Mouse (Mus musculus) midbrain, embryonic 13.5 days (tissue): ENCODE results near the gene Snx13. TPM values are rescaled to one million over a fixed set of nuclear protein-coding genes. Genes with fewer than 3 reads are reported as not detected.

Experiments
- ATAC-seq: fragments of 200-750 bp; cut with Nextera tagmentation; 2 replicates; pipeline ENCODE4 v1.8.0; 2017; ENCODE audit warnings: mild to moderate bottlenecking, moderate TSS enrichment, moderate library complexity
- H3K27ac ChIP-seq: fragments of 300-500 bp; sonication (generic); 2 replicates; pipeline ENCODE4 v1.5.1; 2015; ENCODE audit warnings: inconsistent platforms, mild to moderate bottlenecking, moderate library complexity
- H3K27me3 ChIP-seq: fragments of 300-500 bp; sonication (generic); 2 replicates; pipeline ENCODE4 v1.6.1; 2015; ENCODE audit warnings: mild to moderate bottlenecking, inconsistent platforms
- H3K36me3 ChIP-seq: fragments of 300-500 bp; sonication (generic); 2 replicates; pipeline ENCODE4 v1.6.1; 2015; ENCODE audit warnings: mild to moderate bottlenecking, inconsistent platforms
- H3K4me1 ChIP-seq: fragments of 300-500 bp; sonication (generic); replicated peaks from 2 replicates; pipeline ENCODE4 v1.6.1; 2015; ENCODE audit warnings: inconsistent platforms
- H3K4me2 ChIP-seq: fragments of 300-500 bp; sonication (generic); replicated peaks from 2 replicates; pipeline ENCODE4 v1.6.1; 2015; ENCODE audit warnings: moderate library complexity, mild to moderate bottlenecking, inconsistent platforms
- H3K4me3 ChIP-seq: fragments of 300-500 bp; sonication (generic); replicated peaks from 2 replicates; pipeline ENCODE4 v1.5.1; 2015; ENCODE audit warnings: mild to moderate bottlenecking, inconsistent platforms
- H3K9ac ChIP-seq: fragments of 300-500 bp; sonication (generic); replicated peaks from 2 replicates; pipeline ENCODE4 v1.6.1; 2015; ENCODE audit warnings: mild to moderate bottlenecking, inconsistent platforms
- H3K9me3 ChIP-seq: fragments of 300-500 bp; sonication (generic); 2 replicates; pipeline ENCODE4 v1.6.1; 2016; ENCODE audit warnings: mild to moderate bottlenecking, inconsistent platforms
- WGBS: fragments of 180-500 bp; shearing (Covaris S2); methylation state at CpG from one replicate; pipeline ENCODE4 v1.1.7; 2015; 5-methylcytosine and 5-hydroxymethylcytosine counted together
- polyA plus RNA-seq: library from polyadenylated mRNA; unstranded; fragments of >200 nt; fragmentation: Nextera tagmentation; extraction: Ambion mirVana; gene quantifications from 2 replicates; pipeline ENCODE4 v1.2.1, GENCODE M21; 2015

Gene Snx13
- polyA plus RNA-seq, 1 experiment from 2014 or later = 23.3 TPM

DNA sequence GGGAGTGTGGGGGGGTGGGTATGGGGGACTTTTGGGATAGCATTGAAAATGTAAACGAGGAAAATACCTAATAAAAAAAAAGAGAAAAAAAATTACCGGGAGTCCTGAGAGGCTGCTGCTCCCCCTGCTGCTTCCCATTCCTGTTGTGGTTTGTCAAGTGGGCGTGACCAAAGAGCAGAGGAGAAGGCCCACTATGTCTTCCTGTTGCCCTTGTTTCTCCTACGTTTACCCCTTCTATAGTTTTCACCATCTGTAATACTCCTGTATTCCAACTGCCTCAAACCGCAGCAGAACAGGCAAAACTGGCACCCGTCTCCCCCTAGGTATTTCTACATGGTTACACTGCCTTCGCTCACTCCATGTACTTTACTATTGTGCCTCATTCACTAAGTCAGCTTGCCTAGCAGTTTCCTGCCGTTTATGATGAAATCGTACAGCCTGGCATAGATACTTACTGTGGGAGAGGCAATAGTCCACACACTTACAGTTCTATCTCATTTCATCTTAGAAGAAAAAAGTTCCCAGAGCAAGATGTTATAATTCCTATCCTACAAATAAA is 28.2 kb upstream of the Snx13 start:
- ATAC-seq = no peak
- Histone ChIP-seq H3K9ac (no peak overlapping the region), H3K27ac (no peak overlapping the region), H3K4me1 (no peaks in the 10 kb centered on the region; the same call in 1 of the 2 replicates), H3K9me3 (no peaks in the 10 kb centered on the region), H3K4me3 (no peak overlapping the region), H3K27me3 (0 out of 2 replicates have a peak, but pooled peaks cover 6% of the 10 kb centered on the region), H3K4me2 (no peak overlapping the region), H3K36me3 (no peaks in the 10 kb centered on the region)
- 86% methylated on average over 9 of the region's 9 CpGs for WGBS

GRCm38 (mm10) chr12:35021285-35021684 is 25.7 kb upstream of the Snx13 start:
- ATAC-seq = no peak
- no peak overlapping the region for H3K9ac ChIP-seq
- 89% methylated on average over 9 of the region's 9 CpGs for WGBS

DNA sequence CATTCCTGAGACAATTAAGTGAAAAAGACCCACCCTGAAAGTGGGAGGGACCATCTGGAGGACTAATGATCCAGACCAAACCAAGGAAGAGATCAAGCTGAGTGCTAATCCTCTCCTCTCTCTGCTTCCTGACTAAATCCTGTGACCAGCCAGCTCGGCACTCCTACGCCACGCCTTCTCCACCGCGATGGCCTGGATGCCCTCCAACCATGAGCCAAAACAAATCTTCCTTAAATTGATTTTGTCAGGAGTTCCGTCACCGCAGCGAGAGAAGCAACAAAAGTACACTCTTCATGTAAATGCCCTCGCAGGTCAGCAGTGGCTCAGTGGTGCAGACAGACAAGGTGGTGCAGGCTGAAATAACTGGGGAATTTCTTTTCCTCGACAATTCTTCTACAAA is 24.9 kb upstream of the Snx13 start:
- Histone ChIP-seq H3K4me2 (no peak overlapping the region), H3K4me3 (no peak overlapping the region), H3K27me3 (no peaks in the 10 kb centered on the region), H3K36me3 (no peaks in the 10 kb centered on the region), H3K9ac (no peak overlapping the region), H3K9me3 (no peaks in the 10 kb centered on the region), H3K27ac (no peak overlapping the region), H3K4me1 (no peaks in the 10 kb centered on the region; the same call in 1 of the 2 replicates)
- ATAC-seq = no peak
- 44% methylated on average over 10 of the region's 10 CpGs for WGBS

More at GRCm38 (mm10) chr12:35021285-35021684, 25.7 kb upstream of the Snx13 start:
- Histone ChIP-seq H3K27me3 (no peaks in the 10 kb centered on the region), H3K36me3 (no peaks in the 10 kb centered on the region), H3K4me3 (no peak overlapping the region), H3K4me2 (no peak overlapping the region), H3K27ac (no peak overlapping the region), H3K4me1 (no peaks in the 10 kb centered on the region; the same call in 1 of the 2 replicates), H3K9me3 (no peaks in the 10 kb centered on the region)

GRCm38 (mm10) chr12:35025916-35026432 is 21.0 kb upstream of the Snx13 start:
- H3K9ac ChIP-seq = no peak overlapping the region
- ATAC-seq = no peak
- WGBS = 64% methylated on average over 4 of the region's 4 CpGs

GRCm38 (mm10) chr12:35027533-35027932 is 19.5 kb upstream of the Snx13 start:
- no peak overlapping the region for H3K4me3 ChIP-seq

More at GRCm38 (mm10) chr12:35025916-35026432, 21.0 kb upstream of the Snx13 start:
- Histone ChIP-seq H3K4me2 (no peak overlapping the region), H3K27me3 (no peaks in the 10 kb centered on the region), H3K4me3 (no peak overlapping the region), H3K36me3 (no peaks in the 10 kb centered on the region), H3K27ac (no peak overlapping the region), H3K4me1 (no peaks in the 10 kb centered on the region; the same call in 1 of the 2 replicates), H3K9me3 (no peaks in the 10 kb centered on the region)

DNA sequence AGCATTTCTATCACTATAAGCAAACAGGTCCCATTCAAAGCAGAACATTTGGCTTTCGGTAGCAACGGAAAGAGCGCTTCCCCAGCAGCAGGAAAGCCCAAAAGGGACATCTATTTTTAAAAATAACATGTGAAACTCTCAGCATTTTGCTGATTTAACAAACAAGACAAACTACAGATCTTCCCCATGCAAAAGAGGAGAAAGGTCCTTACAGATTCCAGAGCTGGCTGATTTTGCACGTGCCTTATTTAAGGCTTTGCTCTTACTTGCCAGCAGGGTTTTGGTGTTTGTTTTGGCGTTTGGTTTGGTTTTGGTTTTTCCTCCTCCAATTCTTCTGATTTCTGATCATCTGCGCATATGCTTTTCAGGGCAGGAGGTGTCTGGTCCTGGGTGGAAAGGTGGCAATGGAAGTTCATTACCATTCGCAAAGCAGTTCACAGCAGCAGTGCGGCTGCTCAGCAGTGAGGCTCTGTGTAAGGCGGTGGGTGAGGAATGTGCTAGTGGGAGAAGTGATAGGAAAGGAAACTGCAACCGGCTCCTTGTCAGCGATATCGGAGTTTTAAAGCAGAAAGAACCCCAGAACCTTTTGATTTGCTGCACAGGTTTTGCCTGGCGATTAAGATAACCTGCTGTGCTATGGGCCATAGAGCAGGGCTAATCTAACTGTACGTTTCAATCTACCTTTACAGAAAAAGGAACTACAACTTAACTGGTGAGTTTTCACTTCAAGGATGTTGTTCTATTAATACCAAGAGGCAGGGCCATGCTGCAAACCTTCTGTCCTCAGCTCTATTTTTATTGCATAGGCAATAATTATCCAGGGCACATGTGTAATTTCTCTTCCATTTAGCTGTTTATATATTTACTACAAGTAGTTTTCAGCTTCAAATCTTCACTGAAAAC is 8.1 kb upstream of the Snx13 start:
- H3K4me3 ChIP-seq = no peak overlapping the region
- H3K4me2 ChIP-seq = no peak overlapping the region; the same call in 1 of the 2 replicates
- no peaks in the 10 kb centered on the region for H3K36me3 ChIP-seq
- 37% methylated on average over 14 of the region's 14 CpGs for WGBS
- H3K4me1 ChIP-seq = no peaks in the 10 kb centered on the region
- H3K9me3 ChIP-seq = no peaks in the 10 kb centered on the region
- no peak for ATAC-seq
- no peak overlapping the region for H3K27ac ChIP-seq
- no peaks in the 10 kb centered on the region for H3K27me3 ChIP-seq
- no peak overlapping the region for H3K9ac ChIP-seq

More at GRCm38 (mm10) chr12:35027533-35027932, 19.5 kb upstream of the Snx13 start:
- Histone ChIP-seq H3K9me3 (no peaks in the 10 kb centered on the region), H3K27me3 (no peaks in the 10 kb centered on the region), H3K27ac (no peak overlapping the region), H3K4me1 (no peaks in the 10 kb centered on the region), H3K36me3 (no peaks in the 10 kb centered on the region), H3K4me2 (no peak overlapping the region), H3K9ac (no peak overlapping the region)
- ATAC-seq = no peak
- WGBS = 42% methylated on average over 1 of the region's 1 CpGs

DNA sequence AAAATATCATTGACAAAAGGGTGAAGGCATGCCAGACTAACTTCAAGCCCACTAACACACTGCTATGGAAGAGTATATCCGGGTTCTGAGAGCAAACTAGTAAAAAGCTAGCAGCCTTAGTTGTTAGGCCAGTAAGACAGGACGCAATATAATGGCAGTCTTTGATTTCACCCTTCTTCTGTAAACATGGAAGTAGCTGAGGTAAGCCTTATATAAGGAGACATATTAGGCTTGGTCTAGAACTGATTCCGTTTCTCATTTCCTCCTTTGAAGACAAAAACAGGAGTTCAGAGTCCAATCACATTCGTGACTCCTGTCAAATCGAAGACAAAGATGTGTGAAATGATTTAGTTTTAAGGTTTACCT is 7.4 kb upstream of the Snx13 start:
- H3K9ac ChIP-seq = no peak overlapping the region
- H3K27ac ChIP-seq = no peak overlapping the region
- H3K9me3 ChIP-seq = no peaks in the 10 kb centered on the region
- H3K4me2 ChIP-seq = no peak overlapping the region
- WGBS = 85% methylated on average over 5 of the region's 5 CpGs
- ATAC-seq = no peak
- no peaks in the 10 kb centered on the region for H3K36me3 ChIP-seq
- no peaks in the 10 kb centered on the region for H3K27me3 ChIP-seq
- H3K4me3 ChIP-seq = no peak overlapping the region
- no peaks in the 10 kb centered on the region for H3K4me1 ChIP-seq

DNA sequence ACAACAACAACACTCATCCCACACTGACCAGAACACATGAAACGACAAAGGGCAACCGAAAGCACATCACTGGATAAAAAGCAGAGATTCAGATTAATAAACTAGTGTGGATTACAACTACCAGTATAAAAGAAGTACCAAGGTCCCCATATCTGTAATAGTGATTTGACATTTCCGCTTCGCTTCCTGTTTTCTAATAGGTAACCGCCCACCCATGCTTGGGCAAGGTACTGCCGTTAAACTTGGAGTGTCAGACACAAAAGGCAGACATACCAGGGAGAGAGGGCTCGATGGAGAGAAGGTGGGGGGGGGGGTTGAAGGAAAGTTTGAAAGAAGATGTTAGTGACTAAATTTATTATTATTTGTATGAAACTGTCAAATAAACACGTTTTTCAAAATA is 5.0 kb upstream of the Snx13 start:
- no peak overlapping the region for H3K9ac ChIP-seq
- no peaks in the 10 kb centered on the region for H3K4me1 ChIP-seq
- H3K27me3 ChIP-seq = peaks cover 3% of the 10 kb centered on the region; the same call in 1 of the 2 replicates
- H3K27ac ChIP-seq = no peak overlapping the region
- H3K36me3 ChIP-seq = no peaks in the 10 kb centered on the region
- H3K4me3 ChIP-seq = no peak overlapping the region
- no peak for ATAC-seq
- H3K4me2 ChIP-seq = no peak overlapping the region
- 79% methylated on average over 8 of the region's 8 CpGs for WGBS
- no peaks in the 10 kb centered on the region for H3K9me3 ChIP-seq

GRCm38 (mm10) chr12:35046310-35046998 is 532 bp upstream of the Snx13 start:
- Histone ChIP-seq H3K9me3 (no peaks in the 10 kb centered on the region), H3K4me3 (peak overlapping the region; percentile 75), H3K27me3 (peaks cover 3% of the 10 kb centered on the region; the same call in 1 of the 2 replicates), H3K4me2 (peak overlapping the region; percentile 85), H3K9ac (peak overlapping the region; percentile 95), H3K27ac (peak overlapping the region; percentile 97), H3K4me1 (peaks cover 22% of the 10 kb centered on the region), H3K36me3 (no peaks in the 10 kb centered on the region)
- 1% methylated on average over 27 of the region's 36 CpGs for WGBS
- peak; percentile 83 for ATAC-seq

GRCm38 (mm10) chr12:35047320-35048225 is 587 bp downstream of the Snx13 start:
- H3K4me3 ChIP-seq = peak overlapping the region; percentile 75
- H3K9ac ChIP-seq = peak overlapping the region; percentile 95
- 1% methylated on average over 65 of the region's 65 CpGs for WGBS
- ATAC-seq = peak; percentile 93
- no peaks in the 10 kb centered on the region for H3K9me3 ChIP-seq
- no peaks in the 10 kb centered on the region for H3K36me3 ChIP-seq
- peak overlapping the region; percentile 97 for H3K27ac ChIP-seq
- peak overlapping the region; percentile 85 for H3K4me2 ChIP-seq
- peaks cover 3% of the 10 kb centered on the region; the same call in 1 of the 2 replicates for H3K27me3 ChIP-seq
- H3K4me1 ChIP-seq = peaks cover 23% of the 10 kb centered on the region

GRCm38 (mm10) chr12:35048891-35049290 is 1.9 kb downstream of the Snx13 start:
- Histone ChIP-seq H3K36me3 (no peaks in the 10 kb centered on the region), H3K9me3 (no peaks in the 10 kb centered on the region), H3K4me3 (no peak overlapping the region), H3K27ac (no peak overlapping the region), H3K4me1 (peaks cover 23% of the 10 kb centered on the region), H3K9ac (no peak overlapping the region), H3K27me3 (peaks cover 3% of the 10 kb centered on the region; the same call in 1 of the 2 replicates), H3K4me2 (no peak overlapping the region)
- no peak for ATAC-seq
- WGBS = 91% methylated on average over 3 of the region's 3 CpGs
